Mouse (Mus musculus): ENCODE data around the gene Hyal6. TPM values are rescaled to one million over a fixed set of nuclear protein-coding genes. Genes with fewer than 3 reads are reported as not detected.

Hyal6 gene
- polyA plus RNA-seq, 1 experiment from 2014 or later: not detected

Other genes with a start within 250 kb of the Hyal6 start
- gene Iqub, start 218.2 kb upstream of the Hyal6 start, polyA plus RNA-seq (2014; fragmentation: Nextera tagmentation; extraction: Ambion mirVana): 0.11 and 0.14 TPM in 2 replicates
- 296 and 300 TPM in 2 replicates for gene Ndufa5, start 205.2 kb upstream of the Hyal6 start, polyA plus RNA-seq (2014; fragmentation: Nextera tagmentation; extraction: Ambion mirVana)
- not detected in 2 replicates for gene Asb15, start 205.1 kb upstream of the Hyal6 start, polyA plus RNA-seq (2014; fragmentation: Nextera tagmentation; extraction: Ambion mirVana)
- 0.34 TPM in 1 of 2 replicates, not detected in the other for gene Lmod2, start 135.5 kb upstream of the Hyal6 start, polyA plus RNA-seq (2014; fragmentation: Nextera tagmentation; extraction: Ambion mirVana)
- 37.1 and 46.6 TPM in 2 replicates for gene Wasl, start 68.2 kb upstream of the Hyal6 start, polyA plus RNA-seq (2014; fragmentation: Nextera tagmentation; extraction: Ambion mirVana)
- not detected in 2 replicates for gene Hyal4, start 15.1 kb downstream of the Hyal6 start, polyA plus RNA-seq (2014; fragmentation: Nextera tagmentation; extraction: Ambion mirVana)
- not detected in 2 replicates for gene Spam1, start 57.9 kb downstream of the Hyal6 start, polyA plus RNA-seq (2014; fragmentation: Nextera tagmentation; extraction: Ambion mirVana)
- not detected in 2 replicates for gene Hyal5, start 124.8 kb downstream of the Hyal6 start, polyA plus RNA-seq (2014; fragmentation: Nextera tagmentation; extraction: Ambion mirVana)
- 0.96 and 1.0 TPM in 2 replicates for gene Tmem229a, start 223.1 kb downstream of the Hyal6 start, polyA plus RNA-seq (2014; fragmentation: Nextera tagmentation; extraction: Ambion mirVana)

All from embryonic facial prominence, embryonic 11.5 days (tissue).